Mouse (Mus musculus) hindbrain, embryonic 14.5 days (tissue): ENCODE measurements around the gene Adcy10. TPM values are rescaled to one million over a fixed set of nuclear protein-coding genes. Genes with fewer than 3 reads are reported as not detected.
A peak's percentile ranks its signal among the peaks of the same experiment; 100 is the strongest.

Source experiments
- ATAC-seq: fragments of 200-750 bp; cut with Nextera tagmentation; 2 replicates; pipeline ENCODE4 v1.8.0; 2017; ENCODE audit warnings: moderate number of reproducible peaks, mild to moderate bottlenecking, moderate TSS enrichment, moderate library complexity; ENCODE audit not compliant: low FRiP score
- DNase-seq: peaks from one replicate; pipeline ENCODE4 v3.0.0-alpha.2; 2015; ENCODE audit warnings: low spot score
- H3K27ac ChIP-seq: fragments of 300-500 bp; sonication (generic); 2 replicates; pipeline ENCODE4 v1.5.1; 2014; ENCODE audit warnings: mild to moderate bottlenecking, moderate library complexity
- H3K27me3 ChIP-seq: fragments of 300-500 bp; sonication (generic); 2 replicates; pipeline ENCODE4 v1.6.1; 2014; ENCODE audit warnings: mild to moderate bottlenecking, low read length, mixed read lengths; ENCODE audit not compliant: control insufficient read depth, insufficient read depth
- H3K36me3 ChIP-seq: fragments of 300-500 bp; sonication (generic); replicated peaks from 2 replicates; pipeline ENCODE4 v1.6.1; 2014; ENCODE audit not compliant: control insufficient read depth, insufficient read depth
- H3K4me1 ChIP-seq: fragments of 300-500 bp; sonication (generic); replicated peaks from 2 replicates; pipeline ENCODE4 v1.6.1; 2014; ENCODE audit warnings: antibody characterized with exemption, low read length, mixed read lengths; ENCODE audit not compliant: control insufficient read depth, insufficient read depth
- H3K4me2 ChIP-seq: fragments of 300-500 bp; sonication (generic); replicated peaks from 2 replicates; pipeline ENCODE4 v1.6.1; 2014; ENCODE audit warnings: mild to moderate bottlenecking, moderate library complexity
- H3K4me3 ChIP-seq: fragments of 300-500 bp; sonication (generic); replicated peaks from 2 replicates; pipeline ENCODE4 v1.5.1; 2014; ENCODE audit warnings: mild to moderate bottlenecking, low read length
- H3K9ac ChIP-seq: fragments of 300-500 bp; sonication (generic); 2 replicates; pipeline ENCODE4 v1.6.1; 2014
- H3K9me3 ChIP-seq: fragments of 300-500 bp; sonication (generic); 2 replicates; pipeline ENCODE4 v1.6.1; 2016; ENCODE audit warnings: low read length; ENCODE audit not compliant: control insufficient read depth
- WGBS: fragments of 180-500 bp; shearing (Covaris S2); extraction: QIAGEN DNeasy Blood & Tissue Kit; methylation state at CpG from one replicate; pipeline ENCODE4 v1.1.7; 2014; 5-methylcytosine and 5-hydroxymethylcytosine counted together
- polyA plus RNA-seq: library from polyadenylated mRNA; unstranded; fragments of >200 nt; fragmentation: Nextera tagmentation; extraction: Ambion mirVana; gene quantifications from 2 replicates; pipeline ENCODE4 v1.2.1, GENCODE M21; 2014

Gene Adcy10
- polyA plus RNA-seq, 1 experiment from 2014 or later, result 0.79 TPM

- Histone ChIP-seq H3K27ac (no peak overlapping the region), H3K27me3 (no peaks in the 10 kb centered on the region), H3K36me3 (no peaks in the 10 kb centered on the region), H3K9me3 (no peaks in the 10 kb centered on the region), H3K4me1 (no peaks in the 10 kb centered on the region), H3K4me3 (no peak overlapping the region), H3K9ac (no peak overlapping the region), H3K4me2 (no peak overlapping the region)
- 73% methylated on average over 7 of the region's 7 CpGs for WGBS
- no peak for ATAC-seq
- DNase-seq, result no peak
These were observed 82.5 kb downstream of the Adcy10 start for GRCm38 (mm10) chr1:165567466-165567865.

GRCm38 (mm10) chr1:165576005-165576404, 91.0 kb downstream of the Adcy10 start:
- no peak for ATAC-seq
- H3K9me3 ChIP-seq, result no peaks in the 10 kb centered on the region
- H3K9ac ChIP-seq, result no peak overlapping the region
- no peaks in the 10 kb centered on the region for H3K27me3 ChIP-seq
- H3K27ac ChIP-seq, result no peak overlapping the region
- no peaks in the 10 kb centered on the region for H3K36me3 ChIP-seq
- DNase-seq, result no peak
- no peak overlapping the region for H3K4me2 ChIP-seq
- 85% methylated on average over 4 of the region's 4 CpGs for WGBS
- H3K4me1 ChIP-seq, result no peaks in the 10 kb centered on the region
- no peak overlapping the region for H3K4me3 ChIP-seq

GRCm38 (mm10) chr1:165576459-165577112, 91.6 kb downstream of the Adcy10 start:
- no peak overlapping the region for H3K27ac ChIP-seq
- no peaks in the 10 kb centered on the region for H3K4me1 ChIP-seq
- no peak overlapping the region for H3K4me3 ChIP-seq
- WGBS, result 82% methylated on average over 9 of the region's 9 CpGs
- H3K27me3 ChIP-seq, result no peaks in the 10 kb centered on the region
- ATAC-seq, result no peak
- DNase-seq, result no peak
- H3K9me3 ChIP-seq, result no peaks in the 10 kb centered on the region
- H3K9ac ChIP-seq, result no peak overlapping the region
- no peaks in the 10 kb centered on the region for H3K36me3 ChIP-seq
- H3K4me2 ChIP-seq, result no peak overlapping the region

GRCm38 (mm10) chr1:165579332-165579731, 94.3 kb downstream of the Adcy10 start:
- no peak for ATAC-seq
- Histone ChIP-seq H3K9ac (no peak overlapping the region), H3K4me2 (no peak overlapping the region), H3K4me1 (no peaks in the 10 kb centered on the region), H3K4me3 (no peak overlapping the region), H3K36me3 (no peaks in the 10 kb centered on the region), H3K27me3 (no peaks in the 10 kb centered on the region), H3K9me3 (no peaks in the 10 kb centered on the region), H3K27ac (no peak overlapping the region)
- WGBS, result 53% methylated on average over 5 of the region's 5 CpGs
- DNase-seq, result no peak

- no peaks in the 10 kb centered on the region for H3K9me3 ChIP-seq
- no peak for DNase-seq
- H3K4me3 ChIP-seq, result no peak overlapping the region
- H3K9ac ChIP-seq, result no peak overlapping the region
- no peak for ATAC-seq
- H3K4me1 ChIP-seq, result no peaks in the 10 kb centered on the region
- 93% methylated on average over 3 of the region's 3 CpGs for WGBS
- no peak overlapping the region for H3K4me2 ChIP-seq
- H3K36me3 ChIP-seq, result no peaks in the 10 kb centered on the region
- H3K27me3 ChIP-seq, result no peaks in the 10 kb centered on the region
- no peak overlapping the region for H3K27ac ChIP-seq
These were observed 96.3 kb downstream of the Adcy10 start for GRCm38 (mm10) chr1:165581255-165581654.

- peak; percentile 84 for DNase-seq
- no peaks in the 10 kb centered on the region for H3K27me3 ChIP-seq
- ATAC-seq, result peak; percentile 72; the same call in 1 of the 2 replicates
- H3K4me3 ChIP-seq, result no peak overlapping the region
- WGBS, result 31% methylated on average over 12 of the region's 12 CpGs
- H3K36me3 ChIP-seq, result no peaks in the 10 kb centered on the region
- no peak overlapping the region for H3K9ac ChIP-seq
- H3K27ac ChIP-seq, result no peak overlapping the region
- H3K4me2 ChIP-seq, result no peak overlapping the region
- H3K9me3 ChIP-seq, result no peaks in the 10 kb centered on the region
- no peaks in the 10 kb centered on the region for H3K4me1 ChIP-seq
These were observed 98.7 kb downstream of the Adcy10 start for GRCm38 (mm10) chr1:165583529-165584184.

GRCm38 (mm10) chr1:165585389-165586104, 100.6 kb downstream of the Adcy10 start:
- no peaks in the 10 kb centered on the region for H3K27me3 ChIP-seq
- no peak overlapping the region for H3K9ac ChIP-seq
- no peak for DNase-seq
- H3K36me3 ChIP-seq, result no peaks in the 10 kb centered on the region; the same call in 1 of the 2 replicates
- H3K9me3 ChIP-seq, result no peaks in the 10 kb centered on the region
- H3K4me1 ChIP-seq, result no peaks in the 10 kb centered on the region
- H3K27ac ChIP-seq, result no peak overlapping the region
- 74% methylated on average over 14 of the region's 14 CpGs for WGBS
- no peak overlapping the region for H3K4me3 ChIP-seq
- H3K4me2 ChIP-seq, result no peak overlapping the region
- no peak for ATAC-seq

GRCm38 (mm10) chr1:165586366-165586765, 101.4 kb downstream of the Adcy10 start:
- Histone ChIP-seq H3K36me3 (peaks cover under 1% of the 10 kb centered on the region), H3K4me1 (no peaks in the 10 kb centered on the region), H3K9ac (no peak overlapping the region), H3K4me2 (no peak overlapping the region), H3K27me3 (no peaks in the 10 kb centered on the region), H3K9me3 (no peaks in the 10 kb centered on the region), H3K4me3 (no peak overlapping the region), H3K27ac (no peak overlapping the region)
- ATAC-seq (no peak), DNase-seq (no peak)
- 89% methylated on average over 1 of the region's 1 CpGs for WGBS

GRCm38 (mm10) chr1:165587845-165588244, 102.9 kb downstream of the Adcy10 start:
- 70% methylated on average over 8 of the region's 8 CpGs for whole genome bisulfite sequencing
- DNase-seq (no peak), ATAC-seq (no peak)
- Histone ChIP-seq H3K27me3 (no peaks in the 10 kb centered on the region), H3K4me2 (no peak overlapping the region), H3K36me3 (peaks cover 15% of the 10 kb centered on the region), H3K4me3 (no peak overlapping the region), H3K9ac (no peak overlapping the region), H3K27ac (no peak overlapping the region), H3K4me1 (no peaks in the 10 kb centered on the region), H3K9me3 (no peaks in the 10 kb centered on the region)
